Mouse (Mus musculus) C2C12 (cell line): Measurements from ENCODE around the gene Ddx20.

Experiments used
- CTCF ChIP-seq: IDR thresholded peaks from one replicate; pipeline ENCODE4 v1.5.1; 2011; ENCODE audit not compliant: control insufficient read depth, insufficient read depth, insufficient read length
- MYOG ChIP-seq: IDR thresholded peaks from one replicate; pipeline ENCODE4 v1.6.1; 2011; ENCODE audit not compliant: control insufficient read depth, insufficient read length; ENCODE audit errors: extremely low read depth

DNA sequence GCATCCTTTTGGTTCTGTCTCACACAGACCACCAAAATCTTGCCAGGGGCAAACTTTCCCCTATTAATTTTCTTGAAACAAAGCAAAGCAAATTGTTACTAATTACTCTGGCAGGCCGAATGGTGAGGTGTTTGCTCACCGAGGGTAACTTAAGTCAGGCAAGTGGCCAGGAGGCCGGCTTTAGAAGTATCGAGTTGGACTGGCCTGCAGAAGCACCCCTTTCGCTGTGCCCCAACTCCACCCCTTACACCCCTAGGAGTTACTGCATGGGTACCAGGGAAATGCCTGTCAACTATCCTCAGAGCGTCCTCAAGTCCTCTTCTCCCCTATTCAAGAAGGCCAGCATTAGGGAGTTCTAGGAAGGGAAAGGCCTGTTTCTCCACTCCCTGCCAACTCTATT, 16.2 kb upstream of the Ddx20 start:
- TF ChIP-seq CTCF: no peak
- no peak for TF ChIP-seq MYOG
